Mouse (Mus musculus) embryonic facial prominence, embryonic 13.5 days (tissue): Measurements from ENCODE around the gene Bag5. TPM values are rescaled to one million over a fixed set of nuclear protein-coding genes. Genes with fewer than 3 reads are reported as not detected.

Experiments
- ATAC-seq: fragments of 200-750 bp; cut with Nextera tagmentation; 2 replicates; pipeline ENCODE4 v1.8.0; 2017; ENCODE audit warnings: low read depth; ENCODE audit not compliant: insufficient number of reproducible peaks, insufficient read depth, low FRiP score, low TSS enrichment
- H3K27ac ChIP-seq: fragments of 300-500 bp; sonication (generic); 2 replicates; pipeline ENCODE4 v1.5.1; 2015; ENCODE audit warnings: moderate library complexity, mild to moderate bottlenecking, inconsistent platforms
- H3K27me3 ChIP-seq: fragments of 300-500 bp; sonication (generic); 2 replicates; pipeline ENCODE4 v1.6.1; 2015; ENCODE audit warnings: mild to moderate bottlenecking, inconsistent platforms
- H3K36me3 ChIP-seq: fragments of 300-500 bp; sonication (generic); 2 replicates; pipeline ENCODE4 v1.6.1; 2015; ENCODE audit warnings: mild to moderate bottlenecking, inconsistent platforms
- H3K4me1 ChIP-seq: fragments of 300-500 bp; sonication (generic); 2 replicates; pipeline ENCODE4 v1.6.1; 2015; ENCODE audit warnings: inconsistent platforms
- H3K4me2 ChIP-seq: fragments of 300-500 bp; sonication (generic); 2 replicates; pipeline ENCODE4 v1.6.1; 2015; ENCODE audit warnings: moderate library complexity, mild to moderate bottlenecking, inconsistent platforms
- H3K4me3 ChIP-seq: fragments of 300-500 bp; sonication (generic); 2 replicates; pipeline ENCODE4 v1.5.1; 2015; ENCODE audit warnings: mild to moderate bottlenecking, inconsistent platforms
- H3K9ac ChIP-seq: fragments of 300-500 bp; sonication (generic); 2 replicates; pipeline ENCODE4 v1.6.1; 2015; ENCODE audit warnings: mild to moderate bottlenecking, inconsistent platforms
- H3K9me3 ChIP-seq: fragments of 300-500 bp; sonication (generic); 2 replicates; pipeline ENCODE4 v1.6.1; 2016; ENCODE audit warnings: inconsistent platforms
- WGBS: fragments of 180-500 bp; shearing (Covaris S2); methylation state at CpG from one replicate; pipeline ENCODE4 v1.1.7; 2015; ENCODE audit warnings: mixed read lengths; 5-methylcytosine and 5-hydroxymethylcytosine counted together
- polyA plus RNA-seq: library from polyadenylated mRNA; unstranded; fragments of >200 nt; fragmentation: Nextera tagmentation; extraction: Ambion mirVana; gene quantifications from 2 replicates; pipeline ENCODE4 v1.2.1, GENCODE M21; 2015

Bag5 gene
- polyA plus RNA-seq, 1 experiment from 2014 or later = 64.5 TPM

- Histone ChIP-seq H3K27me3 (no peaks in the 10 kb centered on the region), H3K4me1 (peaks cover 17% of the 10 kb centered on the region), H3K4me2 (peak overlapping the region; percentile 84), H3K9ac (peak overlapping the region; percentile 98), H3K4me3 (peak overlapping the region; percentile 100), H3K27ac (peak overlapping the region; percentile 80), H3K36me3 (peaks cover 48% of the 10 kb centered on the region), H3K9me3 (no peaks in the 10 kb centered on the region)
- WGBS = 1% methylated on average over 33 of the region's 33 CpGs
- peak; percentile 35; the same call in 1 of the 2 replicates for ATAC-seq
These were observed 581 bp downstream of the Bag5 start for GRCm38 (mm10) chr12:111712476-111712875.

DNA sequence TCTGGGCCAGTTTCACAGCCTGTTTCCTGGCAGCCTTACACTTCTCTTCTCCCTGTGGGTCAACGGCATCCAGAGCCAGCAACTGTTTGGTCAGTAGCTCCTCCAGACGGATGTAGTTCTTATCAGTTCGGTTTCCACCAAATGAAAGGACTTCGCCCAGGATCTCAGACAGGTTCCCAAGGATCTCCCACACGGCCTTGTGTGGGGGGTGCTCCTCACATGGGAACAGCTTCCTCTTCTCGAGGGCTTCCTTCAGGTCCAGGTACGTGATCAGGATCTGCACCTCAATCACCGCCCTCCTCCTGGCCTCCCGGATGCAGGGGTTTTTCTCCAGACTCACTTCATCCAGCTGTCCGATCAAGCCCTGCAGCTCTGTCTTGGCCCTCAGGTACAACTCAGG lies 3.0 kb downstream of the Bag5 start:
- Histone ChIP-seq H3K4me2 (no peak overlapping the region), H3K27ac (no peak overlapping the region), H3K9me3 (no peaks in the 10 kb centered on the region), H3K9ac (no peak overlapping the region), H3K4me1 (peaks cover 30% of the 10 kb centered on the region), H3K4me3 (no peak overlapping the region), H3K27me3 (no peaks in the 10 kb centered on the region), H3K36me3 (peaks cover 43% of the 10 kb centered on the region)
- no peak for ATAC-seq
- 92% methylated on average over 10 of the region's 10 CpGs for WGBS

DNA sequence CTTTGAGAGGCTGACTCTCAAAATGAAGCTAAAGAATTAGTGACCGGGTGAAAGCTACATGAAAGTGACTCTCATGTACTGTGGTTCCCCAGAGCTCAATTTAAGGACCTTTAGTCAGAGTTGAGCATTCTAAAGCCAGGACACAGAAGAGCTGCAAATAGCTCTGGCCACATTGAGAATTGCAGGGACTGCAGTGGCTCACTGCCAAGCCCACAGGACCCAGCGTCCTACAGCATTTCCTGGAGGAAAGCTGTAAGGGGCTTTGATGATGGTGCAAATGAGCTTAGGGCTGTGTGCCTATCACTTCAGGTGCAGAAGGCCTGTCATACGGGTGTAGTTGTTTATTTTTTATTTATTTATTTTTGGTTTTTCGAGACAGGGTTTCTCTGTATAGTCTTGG lies 4.9 kb downstream of the Bag5 start:
- Histone ChIP-seq H3K4me2 (no peak overlapping the region), H3K27me3 (no peaks in the 10 kb centered on the region), H3K9me3 (no peaks in the 10 kb centered on the region), H3K4me3 (no peak overlapping the region), H3K4me1 (peaks cover 32% of the 10 kb centered on the region), H3K36me3 (peaks cover 43% of the 10 kb centered on the region), H3K9ac (no peak overlapping the region), H3K27ac (no peak overlapping the region)
- 85% methylated on average over 4 of the region's 4 CpGs for WGBS
- no peak for ATAC-seq

DNA sequence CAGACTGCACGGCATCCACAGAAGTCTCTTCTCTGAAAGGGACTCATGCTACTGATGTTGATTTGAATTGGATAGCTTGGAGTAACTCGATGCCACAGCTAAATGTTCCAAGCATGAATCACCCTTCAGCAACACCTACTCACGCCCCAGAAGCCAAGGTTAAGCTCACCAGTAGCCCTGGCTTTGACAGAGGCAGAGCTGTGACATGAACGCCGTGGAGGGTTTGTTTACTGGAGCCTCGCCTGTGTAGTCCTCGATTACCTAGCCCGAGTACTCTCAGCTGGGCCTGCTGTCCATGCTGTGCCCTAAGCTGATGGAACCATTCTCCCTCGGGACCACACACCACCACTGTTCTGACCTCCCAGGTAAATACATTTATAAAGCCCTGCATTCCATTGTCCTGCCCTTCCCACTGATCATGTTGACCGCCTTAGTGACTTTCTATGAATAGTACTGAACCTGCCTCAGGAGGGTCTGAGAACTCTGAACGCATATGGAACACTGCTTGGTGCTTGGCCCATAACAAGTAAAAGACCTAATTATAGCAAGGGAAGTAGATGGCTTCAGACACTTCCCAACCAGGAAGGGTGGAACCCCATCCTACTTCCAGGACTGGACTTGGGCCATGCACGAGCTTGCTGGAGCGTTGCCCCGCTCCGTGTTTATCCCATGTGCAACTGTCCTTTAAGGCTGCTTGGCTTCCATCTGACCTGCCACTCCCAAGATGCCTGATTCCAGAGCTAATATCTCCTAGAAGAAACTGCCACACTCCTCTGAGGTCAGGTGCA lies 7.7 kb downstream of the Bag5 start:
- no peak for ATAC-seq
- Histone ChIP-seq H3K9me3 (no peaks in the 10 kb centered on the region), H3K27ac (peak overlapping the region; percentile 75), H3K9ac (no peak overlapping the region), H3K4me3 (no peak overlapping the region), H3K4me2 (no peak overlapping the region), H3K27me3 (no peaks in the 10 kb centered on the region), H3K4me1 (peaks cover 22% of the 10 kb centered on the region), H3K36me3 (peaks cover 31% of the 10 kb centered on the region)
- 70% methylated on average over 15 of the region's 15 CpGs for WGBS

GRCm38 (mm10) chr12:111704609-111705008 lies 8.4 kb downstream of the Bag5 start:
- 0 out of 2 replicates have a peak overlapping the region, but pooled peaks have one; percentile 7 for H3K9ac ChIP-seq
- no peaks in the 10 kb centered on the region for H3K27me3 ChIP-seq
- H3K27ac ChIP-seq = peak overlapping the region; percentile 75
- peaks cover 22% of the 10 kb centered on the region for H3K4me1 ChIP-seq
- no peak overlapping the region for H3K4me3 ChIP-seq
- WGBS = 18% methylated on average over 9 of the region's 9 CpGs
- peaks cover 24% of the 10 kb centered on the region for H3K36me3 ChIP-seq
- no peak; the same call in 1 of the 2 replicates for ATAC-seq
- no peaks in the 10 kb centered on the region for H3K9me3 ChIP-seq
- H3K4me2 ChIP-seq = peak overlapping the region; percentile 26; the same call in 1 of the 2 replicates

GRCm38 (mm10) chr12:111703301-111703700 lies 9.8 kb downstream of the Bag5 start:
- Histone ChIP-seq H3K36me3 (peaks cover 12% of the 10 kb centered on the region), H3K4me1 (peaks cover 22% of the 10 kb centered on the region), H3K4me2 (no peak overlapping the region), H3K27ac (no peak overlapping the region), H3K9me3 (no peaks in the 10 kb centered on the region), H3K9ac (no peak overlapping the region), H3K4me3 (no peak overlapping the region), H3K27me3 (no peaks in the 10 kb centered on the region)
- 75% methylated on average over 3 of the region's 3 CpGs for WGBS
- no peak for ATAC-seq

DNA sequence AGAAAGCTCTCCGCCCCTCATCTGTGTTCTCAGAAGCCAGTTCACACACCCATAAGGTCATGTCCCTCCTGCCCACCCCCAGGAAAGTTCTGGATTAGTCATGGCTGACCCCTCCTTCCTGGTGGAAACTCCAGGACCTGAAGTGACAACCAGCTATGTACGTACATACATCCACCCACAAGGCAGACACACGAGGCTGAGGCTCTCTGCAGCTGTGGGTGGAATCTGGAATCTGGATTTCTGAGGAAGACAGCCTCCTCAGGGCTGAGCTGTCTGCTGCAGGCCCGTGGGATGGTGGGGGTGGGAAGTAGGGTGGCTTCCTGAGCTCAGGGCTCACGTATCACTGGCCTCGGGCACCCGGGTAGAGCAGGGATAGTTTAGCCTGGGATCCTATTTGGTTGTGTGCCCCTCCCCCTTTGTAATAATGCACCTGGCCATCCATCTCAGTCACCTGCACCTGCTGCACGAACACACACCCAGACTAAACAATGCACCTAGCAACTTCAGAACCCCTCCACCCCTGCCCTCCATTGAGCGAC lies 12.1 kb downstream of the Bag5 start:
- WGBS = 51% methylated on average over 9 of the region's 9 CpGs
- Histone ChIP-seq H3K36me3 (no peaks in the 10 kb centered on the region; the same call in 1 of the 2 replicates), H3K4me2 (no peak overlapping the region), H3K9me3 (no peaks in the 10 kb centered on the region), H3K9ac (no peak overlapping the region), H3K4me3 (no peak overlapping the region), H3K27me3 (no peaks in the 10 kb centered on the region), H3K4me1 (peaks cover 20% of the 10 kb centered on the region), H3K27ac (no peak overlapping the region)
- ATAC-seq = no peak

GRCm38 (mm10) chr12:111699542-111699941 lies 13.5 kb downstream of the Bag5 start:
- no peaks in the 10 kb centered on the region for H3K9me3 ChIP-seq
- H3K4me2 ChIP-seq = no peak overlapping the region
- H3K36me3 ChIP-seq = no peaks in the 10 kb centered on the region
- no peaks in the 10 kb centered on the region for H3K27me3 ChIP-seq
- H3K27ac ChIP-seq = no peak overlapping the region
- no peak overlapping the region for H3K4me3 ChIP-seq
- 64% methylated on average over 4 of the region's 4 CpGs for WGBS
- peaks cover 19% of the 10 kb centered on the region for H3K4me1 ChIP-seq
- no peak overlapping the region for H3K9ac ChIP-seq
- no peak for ATAC-seq

DNA sequence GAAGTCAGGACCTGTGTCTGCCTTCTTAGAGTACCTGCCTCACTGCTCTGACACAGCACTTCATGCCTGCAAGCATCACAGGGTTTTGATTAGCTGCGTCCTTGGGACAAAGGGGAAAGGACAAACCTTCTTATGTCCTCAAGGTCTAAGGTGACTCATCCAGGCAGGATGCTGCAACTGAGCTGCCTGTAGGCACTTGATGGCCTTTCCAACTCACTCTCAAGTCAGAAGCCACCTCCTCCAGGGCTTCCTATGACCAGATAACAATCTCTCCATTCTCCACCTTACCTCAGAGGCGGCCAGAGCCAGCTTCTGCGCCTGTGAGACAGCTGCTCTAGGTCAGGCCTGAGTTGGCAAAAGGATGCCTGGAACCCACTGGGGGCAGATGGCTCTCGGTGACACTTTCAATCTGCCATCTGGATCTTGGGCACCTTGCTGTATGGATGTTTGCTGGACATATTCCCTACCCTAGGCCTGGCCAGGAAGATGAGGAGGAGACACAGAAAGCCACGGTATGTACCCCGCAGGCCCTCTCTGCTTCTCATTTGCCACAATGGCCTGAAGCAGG lies 14.6 kb downstream of the Bag5 start:
- no peak overlapping the region for H3K4me2 ChIP-seq
- 69% methylated on average over 6 of the region's 6 CpGs for WGBS
- H3K9me3 ChIP-seq = no peaks in the 10 kb centered on the region
- ATAC-seq = no peak
- H3K4me3 ChIP-seq = no peak overlapping the region
- H3K36me3 ChIP-seq = no peaks in the 10 kb centered on the region
- peak overlapping the region; percentile 11 for H3K9ac ChIP-seq
- H3K27ac ChIP-seq = no peak overlapping the region
- H3K4me1 ChIP-seq = peaks cover 27% of the 10 kb centered on the region
- no peaks in the 10 kb centered on the region for H3K27me3 ChIP-seq

GRCm38 (mm10) chr12:111697708-111698107 lies 15.3 kb downstream of the Bag5 start:
- no peaks in the 10 kb centered on the region for H3K9me3 ChIP-seq
- WGBS = 62% methylated on average over 4 of the region's 4 CpGs
- H3K9ac ChIP-seq = no peak overlapping the region
- no peak for ATAC-seq
- H3K4me2 ChIP-seq = no peak overlapping the region
- peaks cover 34% of the 10 kb centered on the region for H3K4me1 ChIP-seq
- no peaks in the 10 kb centered on the region for H3K36me3 ChIP-seq
- H3K4me3 ChIP-seq = no peak overlapping the region
- H3K27ac ChIP-seq = no peak overlapping the region
- H3K27me3 ChIP-seq = no peaks in the 10 kb centered on the region

DNA sequence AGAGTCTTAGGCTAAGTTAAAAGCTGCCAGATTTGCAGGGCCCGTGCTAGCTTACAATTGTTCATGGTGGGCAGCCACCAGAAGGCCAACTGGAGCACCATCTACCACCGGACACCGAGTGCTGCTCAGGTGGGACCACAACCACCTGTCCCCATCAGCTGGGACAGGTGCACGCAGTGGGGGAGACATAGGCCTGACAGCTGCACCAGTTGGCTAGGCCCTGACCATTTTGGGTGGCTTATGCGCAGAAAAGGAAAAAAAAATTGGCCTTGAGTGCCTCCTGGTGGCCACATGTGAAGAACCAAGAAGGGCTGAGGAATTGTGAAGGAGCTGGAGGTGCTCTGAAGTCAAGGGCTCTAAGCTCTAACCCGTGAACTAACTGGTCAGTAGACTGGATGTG lies 16.8 kb downstream of the Bag5 start:
- H3K27me3 ChIP-seq = no peaks in the 10 kb centered on the region
- H3K9ac ChIP-seq = no peak overlapping the region
- H3K4me2 ChIP-seq = no peak overlapping the region
- H3K27ac ChIP-seq = no peak overlapping the region
- no peaks in the 10 kb centered on the region for H3K9me3 ChIP-seq
- no peaks in the 10 kb centered on the region for H3K36me3 ChIP-seq
- no peak for ATAC-seq
- 35% methylated on average over 6 of the region's 6 CpGs for WGBS
- no peak overlapping the region for H3K4me3 ChIP-seq
- H3K4me1 ChIP-seq = peaks cover 38% of the 10 kb centered on the region
